Mouse (Mus musculus): Measurements from ENCODE around the gene Gpm6a.

GRCm38 (mm10) chr8:55026661-55027000 is 72.0 kb downstream of the Gpm6a start:
- TF ChIP-seq POLR2A (IDR thresholded peaks at IDR 0.05; ENCODE audit: borderline replicate concordance, control insufficient read depth, low read depth, low read length) (no peak), CTCF (IDR thresholded peaks at IDR 0.05; ENCODE audit: control insufficient read depth, insufficient read depth, low read length) (no peak)
